Mouse (Mus musculus): ENCODE measurements around the gene D930020B18Rik. TPM values are rescaled to one million over a fixed set of nuclear protein-coding genes. Genes with fewer than 3 reads are reported as not detected.

The D930020B18Rik gene
- total and polyA plus RNA-seq, 2 experiments from 2014 or later = not detected

DNA sequence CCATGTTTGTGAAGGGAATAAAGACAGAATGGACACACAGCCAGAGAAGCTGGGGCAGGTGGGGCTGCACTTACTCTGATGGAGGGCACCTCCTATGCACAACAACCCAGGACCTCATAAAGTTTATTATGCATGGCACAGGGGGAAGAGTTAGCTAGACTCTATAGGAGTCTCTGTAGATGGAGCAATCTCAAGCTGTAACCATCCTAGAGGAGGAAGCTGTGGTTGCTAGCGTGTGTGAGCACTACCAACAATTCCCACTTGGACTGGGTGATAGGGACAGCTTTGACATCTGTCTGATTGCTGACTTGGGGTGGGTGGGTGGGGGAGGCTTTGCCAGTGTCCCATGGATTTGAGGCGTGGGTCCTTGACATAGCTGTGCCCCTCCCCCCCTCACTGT lies 39.5 kb downstream of the D930020B18Rik start:
- DNase-seq (ENCODE audit: low spot score) (no peak), ATAC-seq (ENCODE audit: insufficient read depth, low read depth) (no peak)
- WGBS = 74% methylated on average over 2 of the region's 2 CpGs
- Histone ChIP-seq H3K9me3 (replicated peaks; ENCODE audit: control insufficient read depth, low read length) (no peaks in the 10 kb centered on the region), H3K36me3 (replicated peaks; ENCODE audit: control insufficient read depth, insufficient read depth, low read length) (no peaks in the 10 kb centered on the region), H3K27me3 (ENCODE audit: control insufficient read depth, insufficient read depth, low read length) (no peaks in the 10 kb centered on the region), H3K4me3 (ENCODE audit: low read depth, low read length) (no peak overlapping the region), H3K9ac (replicated peaks; ENCODE audit: low read depth, low read length) (no peak overlapping the region), H3K4me1 (ENCODE audit: control insufficient read depth, insufficient read depth) (no peaks in the 10 kb centered on the region), H3K4me2 (ENCODE audit: low read depth, low read length) (no peak overlapping the region), H3K27ac (ENCODE audit: low read depth) (no peak overlapping the region)
- no peak for TF ChIP-seq EP300 (IDR thresholded peaks at IDR 0.05; ENCODE audit: low read depth)
- no peak for TF ChIP-seq CTCF (IDR thresholded peaks at IDR 0.05; ENCODE audit: low read depth)

DNA sequence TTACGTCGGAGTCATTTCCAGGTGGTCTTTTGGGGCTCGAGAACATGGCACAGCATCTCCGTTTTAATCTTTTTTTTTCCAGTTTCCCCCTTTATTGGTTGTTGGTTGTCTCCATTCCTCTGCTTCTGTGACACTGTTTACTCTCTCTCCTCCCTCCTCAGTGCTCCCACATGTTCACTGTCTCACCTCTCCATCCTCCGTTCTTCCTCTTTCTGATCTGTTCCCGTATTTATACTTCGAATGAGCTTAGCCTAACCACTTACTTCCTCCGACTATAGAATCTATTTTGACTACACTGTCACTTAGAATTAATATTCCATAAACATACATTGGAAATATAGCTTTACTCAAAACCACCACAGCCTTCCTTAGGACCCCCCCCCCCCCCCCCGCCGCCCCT lies 41.2 kb downstream of the D930020B18Rik start:
- H3K9me3 ChIP-seq (replicated peaks; ENCODE audit: control insufficient read depth, low read length) = no peaks in the 10 kb centered on the region
- H3K27ac ChIP-seq (ENCODE audit: low read depth) = no peak overlapping the region
- 80% methylated on average over 10 of the region's 10 CpGs for WGBS
- no peak overlapping the region for H3K4me3 ChIP-seq (ENCODE audit: low read depth, low read length)
- no peak overlapping the region for H3K4me2 ChIP-seq (ENCODE audit: low read depth, low read length)
- TF ChIP-seq EP300 (IDR thresholded peaks at IDR 0.05; ENCODE audit: low read depth) = no peak
- no peaks in the 10 kb centered on the region for H3K27me3 ChIP-seq (ENCODE audit: control insufficient read depth, insufficient read depth, low read length)
- no peaks in the 10 kb centered on the region for H3K4me1 ChIP-seq (ENCODE audit: control insufficient read depth, insufficient read depth)
- no peaks in the 10 kb centered on the region for H3K36me3 ChIP-seq (replicated peaks; ENCODE audit: control insufficient read depth, insufficient read depth, low read length)
- no peak for ATAC-seq (ENCODE audit: insufficient read depth, low read depth)
- no peak overlapping the region for H3K9ac ChIP-seq (replicated peaks; ENCODE audit: low read depth, low read length)
- DNase-seq (ENCODE audit: low spot score) = no peak

DNA sequence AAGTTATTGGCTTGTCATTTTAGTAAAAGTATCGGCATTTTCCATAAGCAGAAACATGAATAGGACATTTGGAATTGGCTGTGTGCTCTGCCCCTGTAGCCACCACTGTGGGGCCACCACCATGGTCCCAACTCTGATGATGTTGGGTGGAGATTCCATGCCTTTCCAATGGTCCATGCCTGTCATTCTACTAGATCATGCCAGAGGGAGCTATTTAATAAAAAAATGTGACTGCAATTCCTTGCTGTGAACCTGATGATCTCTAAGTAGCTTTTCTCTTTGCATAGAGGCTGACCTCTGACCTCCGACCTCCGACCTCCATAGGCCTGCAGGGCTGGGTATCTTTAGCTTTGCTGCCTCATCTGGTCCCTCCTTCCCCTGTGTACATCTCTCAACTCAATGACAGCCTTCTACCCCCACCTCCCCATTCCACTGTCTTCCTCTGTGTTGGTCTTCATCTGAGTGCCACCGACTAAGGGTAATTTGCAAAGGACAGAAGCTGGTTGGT lies 44.8 kb downstream of the D930020B18Rik start:
- no peak overlapping the region for H3K4me2 ChIP-seq (ENCODE audit: low read depth, low read length)
- H3K9me3 ChIP-seq (replicated peaks; ENCODE audit: control insufficient read depth, low read length) = no peaks in the 10 kb centered on the region
- DNase-seq (ENCODE audit: low spot score) (no peak), ATAC-seq (ENCODE audit: insufficient read depth, low read depth) (no peak)
- H3K4me3 ChIP-seq (ENCODE audit: low read depth, low read length) = no peak overlapping the region
- TF ChIP-seq CTCF (IDR thresholded peaks at IDR 0.05; ENCODE audit: low read depth) (no peak), EP300 (IDR thresholded peaks at IDR 0.05; ENCODE audit: low read depth) (no peak)
- no peaks in the 10 kb centered on the region for H3K36me3 ChIP-seq (replicated peaks; ENCODE audit: control insufficient read depth, insufficient read depth, low read length)
- no peak overlapping the region for H3K27ac ChIP-seq (ENCODE audit: low read depth)
- no peaks in the 10 kb centered on the region for H3K27me3 ChIP-seq (ENCODE audit: control insufficient read depth, insufficient read depth, low read length)
- H3K4me1 ChIP-seq (ENCODE audit: control insufficient read depth, insufficient read depth) = no peaks in the 10 kb centered on the region
- WGBS = 81% methylated on average over 4 of the region's 4 CpGs
- no peak overlapping the region for H3K9ac ChIP-seq (replicated peaks; ENCODE audit: low read depth, low read length)

DNA sequence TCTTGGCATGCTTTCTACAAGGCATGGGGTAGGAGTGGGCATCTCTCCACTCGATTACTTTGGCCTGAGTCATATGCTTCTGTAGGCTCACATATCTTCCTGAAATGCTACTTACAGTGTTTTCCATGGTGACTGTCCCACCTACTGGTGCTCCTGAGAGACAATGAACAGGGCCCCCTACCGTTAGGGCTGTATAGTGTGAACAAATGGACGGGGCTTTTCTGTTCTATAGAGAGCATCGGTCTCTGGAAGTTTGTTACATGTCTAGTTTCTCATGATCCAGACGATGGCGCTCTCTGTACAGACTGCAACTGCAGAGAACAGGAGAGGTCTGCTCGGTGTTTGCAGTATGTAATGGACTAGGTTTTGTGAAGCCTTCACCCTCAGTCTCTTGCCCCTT lies 46.1 kb downstream of the D930020B18Rik start:
- no peaks in the 10 kb centered on the region for H3K9me3 ChIP-seq (replicated peaks; ENCODE audit: control insufficient read depth, low read length)
- DNase-seq (ENCODE audit: low spot score) (no peak), ATAC-seq (ENCODE audit: insufficient read depth, low read depth) (0 out of 2 replicates have a peak, but pooled peaks have one; percentile 5)
- H3K4me2 ChIP-seq (ENCODE audit: low read depth, low read length) = no peak overlapping the region
- H3K9ac ChIP-seq (replicated peaks; ENCODE audit: low read depth, low read length) = no peak overlapping the region
- no peak for TF ChIP-seq EP300 (IDR thresholded peaks at IDR 0.05; ENCODE audit: low read depth)
- TF ChIP-seq CTCF (IDR thresholded peaks at IDR 0.05; ENCODE audit: low read depth) = no peak
- H3K27ac ChIP-seq (ENCODE audit: low read depth) = no peak overlapping the region
- no peaks in the 10 kb centered on the region for H3K4me1 ChIP-seq (ENCODE audit: control insufficient read depth, insufficient read depth)
- 73% methylated on average over 7 of the region's 7 CpGs for WGBS
- no peak overlapping the region for H3K4me3 ChIP-seq (ENCODE audit: low read depth, low read length)
- no peaks in the 10 kb centered on the region for H3K27me3 ChIP-seq (ENCODE audit: control insufficient read depth, insufficient read depth, low read length)
- no peaks in the 10 kb centered on the region for H3K36me3 ChIP-seq (replicated peaks; ENCODE audit: control insufficient read depth, insufficient read depth, low read length)

DNA sequence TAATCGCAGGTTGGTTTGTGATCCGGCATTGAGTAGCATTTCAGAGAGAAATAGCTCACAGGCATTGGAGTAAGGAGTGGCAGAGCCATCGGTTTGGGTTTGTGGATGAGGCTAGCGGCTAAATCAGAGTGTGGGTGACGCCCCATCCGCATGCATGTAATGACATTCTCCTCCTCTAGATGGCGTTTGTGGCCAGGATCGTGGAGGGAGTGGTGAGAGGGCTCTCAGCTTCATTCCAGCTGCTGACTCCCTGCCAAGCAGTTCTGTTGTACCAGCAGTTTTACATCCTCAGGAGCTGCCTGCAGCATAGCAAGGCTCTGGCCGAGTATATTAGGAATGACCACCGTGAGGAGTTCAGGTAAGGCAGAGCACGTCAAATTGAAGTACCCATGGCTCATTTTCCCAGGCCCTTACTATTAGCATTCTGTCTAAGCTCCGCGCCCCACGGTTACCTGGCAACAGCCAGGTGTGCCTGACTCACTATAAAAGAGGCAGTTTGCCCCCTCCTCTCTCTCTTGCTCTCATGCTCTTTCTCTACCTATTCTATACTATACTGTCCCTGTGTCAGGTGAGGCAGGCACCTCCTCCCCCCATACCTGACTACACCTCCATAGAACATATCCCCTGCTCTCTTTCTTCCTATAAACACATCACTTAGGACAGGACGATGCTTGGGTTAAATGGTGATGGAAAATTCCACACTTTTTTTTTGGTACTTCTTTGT lies 48.4 kb downstream of the D930020B18Rik start:
- Histone ChIP-seq H3K4me3 (ENCODE audit: low read depth, low read length) (no peak overlapping the region), H3K9me3 (replicated peaks; ENCODE audit: control insufficient read depth, low read length) (no peaks in the 10 kb centered on the region), H3K36me3 (replicated peaks; ENCODE audit: control insufficient read depth, insufficient read depth, low read length) (no peaks in the 10 kb centered on the region), H3K27ac (ENCODE audit: low read depth) (no peak overlapping the region), H3K27me3 (ENCODE audit: control insufficient read depth, insufficient read depth, low read length) (no peaks in the 10 kb centered on the region), H3K9ac (replicated peaks; ENCODE audit: low read depth, low read length) (no peak overlapping the region), H3K4me2 (ENCODE audit: low read depth, low read length) (no peak overlapping the region), H3K4me1 (ENCODE audit: control insufficient read depth, insufficient read depth) (no peaks in the 10 kb centered on the region)
- WGBS = 20% methylated on average over 15 of the region's 15 CpGs
- ATAC-seq (ENCODE audit: insufficient read depth, low read depth) (peak; percentile 69), DNase-seq (ENCODE audit: low spot score) (peak; percentile 89)
- TF ChIP-seq CTCF (IDR thresholded peaks at IDR 0.05; ENCODE audit: low read depth) (peak; percentile 84), EP300 (IDR thresholded peaks at IDR 0.05; ENCODE audit: low read depth) (no peak)

Data from heart, postnatal 0 days (tissue).